Mouse (Mus musculus): ENCODE measurements around the gene Gm20835. TPM values are rescaled to one million over a fixed set of nuclear protein-coding genes. Genes with fewer than 3 reads are reported as not detected.
"Not testable (repeated sequence)": the region's sequence is repeated elsewhere in the genome, so short reads cannot be mapped to it uniquely, and the experiment has no call there.

Gm20835 gene
- polyA plus RNA-seq (2016; fragmentation: Nextera tagmentation; extraction: Ambion mirVana): not detected in 2 replicates

- H3K9me3 ChIP-seq (replicated peaks); H3K9ac ChIP-seq; H3K4me2 ChIP-seq (replicated peaks); H3K36me3 ChIP-seq; H3K27me3 ChIP-seq; H3K4me1 ChIP-seq; H3K4me3 ChIP-seq; ATAC-seq (ENCODE audit: low FRiP score); H3K27ac ChIP-seq: not testable (repeated sequence)
- whole genome bisulfite sequencing: no CpG with 5 or more reads among the region's 6 CpGs
Observed at GRCm38 (mm10) chrY:36735190-36735589, at the start of gene Gm20835. Gm20835 (minus strand) TSS chrY:36735290.
